Mouse (Mus musculus): Measurements from ENCODE around the gene Bri3bp. TPM values are rescaled to one million over a fixed set of nuclear protein-coding genes. Genes with fewer than 3 reads are reported as not detected.

The Bri3bp gene
- polyA plus RNA-seq (2017; shearing (Covaris generic)), result 7.9 TPM

GRCm38 (mm10) chr5:125441234-125442114 lies at the start of gene Bri3bp:
Gene Bri3bp (plus strand): TSS chr5:125441568.

GRCm38 (mm10) chr5:125433793-125434337 lies 7.5 kb upstream of the Bri3bp start, which contains the start of gene Dhx37:
Gene Dhx37 (minus strand): TSS chr5:125434121.

GRCm38 (mm10) chr5:125475601-125476285 lies 34.4 kb downstream of the Bri3bp start, which contains the start of gene Aacs:
Gene Aacs (plus strand): TSS chr5:125475814.

Other genes starting within 250 kb of the Bri3bp start
- 21.2 TPM for gene Scarb1, start 100.5 kb upstream of the Bri3bp start, polyA plus RNA-seq (2017; shearing (Covaris generic))
- gene Gm10382, start 52.2 kb upstream of the Bri3bp start, polyA plus RNA-seq (2017; shearing (Covaris generic)), result 4.0 TPM
- 1,463 TPM for gene Ubc, start 51.4 kb upstream of the Bri3bp start, polyA plus RNA-seq (2017; shearing (Covaris generic))
- 23.3 TPM for gene Dhx37, start 7.4 kb upstream of the Bri3bp start, polyA plus RNA-seq (2017; shearing (Covaris generic))
- 57.5 TPM for gene Aacs, start 34.2 kb downstream of the Bri3bp start, polyA plus RNA-seq (2017; shearing (Covaris generic))
- 0.17 TPM for gene Tmem132b, start 90.2 kb downstream of the Bri3bp start, polyA plus RNA-seq (2017; shearing (Covaris generic))